Mouse (Mus musculus) inflammation-experienced regulatory T-cells, adult 6 months (primary cell): Measurements from ENCODE around the gene Mfsd2a. TPM values are rescaled to one million over a fixed set of nuclear protein-coding genes. Genes with fewer than 3 reads are reported as not detected.

Source experiments
- ATAC-seq: one replicate; pipeline ENCODE4 v1.8.0; 2017
- polyA plus RNA-seq, 3 experiments: library from polyadenylated mRNA; unstranded; fragments of 100-300 nt; shearing (Covaris generic); gene quantifications; one replicate each; pipeline ENCODE4 v1.2.1; 2017

The Mfsd2a gene
- polyA plus RNA-seq, 3 experiments from 2014 or later = 0.68 to 1.5 (median 1.3) TPM

- peak; percentile 70 for ATAC-seq
Observed at GRCm38 (mm10) chr4:122933051-122933591, 27.9 kb downstream of the Mfsd2a start.

GRCm38 (mm10) chr4:122932239-122932978 is 28.6 kb downstream of the Mfsd2a start:
- peak; percentile 46 for ATAC-seq

- ATAC-seq = no peak
Observed at GRCm38 (mm10) chr4:122930939-122931590, 29.9 kb downstream of the Mfsd2a start.

GRCm38 (mm10) chr4:122923392-122924344 is 37.3 kb downstream of the Mfsd2a start:
- no peak for ATAC-seq

- ATAC-seq = no peak
Observed at GRCm38 (mm10) chr4:122922841-122923240, 38.1 kb downstream of the Mfsd2a start.

- ATAC-seq = no peak
Observed at GRCm38 (mm10) chr4:122915985-122916384, 45.0 kb downstream of the Mfsd2a start.

GRCm38 (mm10) chr4:122914186-122914585 is 46.8 kb downstream of the Mfsd2a start:
- ATAC-seq = no peak

- no peak for ATAC-seq
Observed at GRCm38 (mm10) chr4:122912613-122913012, 48.4 kb downstream of the Mfsd2a start.

GRCm38 (mm10) chr4:122910577-122910976 is 50.4 kb downstream of the Mfsd2a start:
- ATAC-seq = no peak

GRCm38 (mm10) chr4:122909572-122910189 is 51.3 kb downstream of the Mfsd2a start:
- ATAC-seq = no peak

- ATAC-seq = no peak
Observed at GRCm38 (mm10) chr4:122905359-122905758, 55.6 kb downstream of the Mfsd2a start.

- no peak for ATAC-seq
Observed at GRCm38 (mm10) chr4:122903709-122904108, 57.3 kb downstream of the Mfsd2a start.

- no peak for ATAC-seq
Observed at GRCm38 (mm10) chr4:122902156-122902555, 58.8 kb downstream of the Mfsd2a start.

- ATAC-seq = peak; percentile 100
Observed at GRCm38 (mm10) chr4:122898313-122898712, 62.7 kb downstream of the Mfsd2a start.

- no peak for ATAC-seq
Observed at GRCm38 (mm10) chr4:122897750-122898149, 63.2 kb downstream of the Mfsd2a start.

Other genes with a start within 250 kb of the Mfsd2a start
- 100 to 1,000 TPM in 2 of 3 experiments, 10 to 100 TPM in 1; 88.2 to 161 (median 123) TPM for gene Ppt1, start 124.9 kb downstream of the Mfsd2a start, polyA plus RNA-seq
- 100 to 1,000 TPM; 303 to 446 (median 377) TPM for gene Cap1, start 75.1 kb downstream of the Mfsd2a start, polyA plus RNA-seq
- gene Mycl, start 34.5 kb upstream of the Mfsd2a start, polyA plus RNA-seq = not detected
- 10 to 100 TPM; 10.7 to 20.6 (median 19.9) TPM for gene Trit1, start 55.4 kb upstream of the Mfsd2a start, polyA plus RNA-seq
- gene Bmp8b, start 144.0 kb upstream of the Mfsd2a start, polyA plus RNA-seq = not detected
- gene Oxct2b, start 155.1 kb upstream of the Mfsd2a start, polyA plus RNA-seq = not detected
- 100 to 1,000 TPM in 1 of 3 experiments, 10 to 100 TPM in 2; 68.9 to 105 (median 92.0) TPM for gene Ppie, start 178.8 kb upstream of the Mfsd2a start, polyA plus RNA-seq
- gene Hpcal4, start 222.0 kb upstream of the Mfsd2a start, polyA plus RNA-seq = not detected
- gene Nt5c1a, start 240.3 kb upstream of the Mfsd2a start, polyA plus RNA-seq = not detected